Mouse (Mus musculus): ENCODE results near the gene Vrk1. TPM values are rescaled to one million over a fixed set of nuclear protein-coding genes. Genes with fewer than 3 reads are reported as not detected.

Gene Vrk1
- total RNA-seq, 2 experiments from 2014 or later = 15.2 to 16.8 TPM

DNA sequence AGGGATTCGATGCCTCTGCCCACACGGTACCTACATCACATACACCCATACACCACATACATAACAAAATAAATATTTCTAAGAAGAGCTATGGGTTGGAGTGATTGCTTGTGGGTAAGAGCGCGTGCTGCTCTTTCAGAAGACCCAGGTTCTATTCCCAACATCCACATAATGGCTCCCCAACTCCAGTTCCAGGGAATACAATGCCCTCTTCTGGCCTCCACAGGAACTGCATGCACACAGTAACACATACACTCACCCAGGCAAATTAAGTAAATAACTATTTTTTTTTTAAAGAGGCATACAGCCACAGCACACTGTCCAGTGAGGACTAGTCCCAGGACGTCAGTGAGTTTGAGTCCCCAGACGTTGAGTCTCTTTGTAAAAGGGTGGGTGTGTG lies 92.0 kb downstream of the Vrk1 start:
- DNase-seq (ENCODE audit: low spot score in 2 of 2) = no peak
- intact Hi-C loops (cut with DNase I) = no loop called here

DNA sequence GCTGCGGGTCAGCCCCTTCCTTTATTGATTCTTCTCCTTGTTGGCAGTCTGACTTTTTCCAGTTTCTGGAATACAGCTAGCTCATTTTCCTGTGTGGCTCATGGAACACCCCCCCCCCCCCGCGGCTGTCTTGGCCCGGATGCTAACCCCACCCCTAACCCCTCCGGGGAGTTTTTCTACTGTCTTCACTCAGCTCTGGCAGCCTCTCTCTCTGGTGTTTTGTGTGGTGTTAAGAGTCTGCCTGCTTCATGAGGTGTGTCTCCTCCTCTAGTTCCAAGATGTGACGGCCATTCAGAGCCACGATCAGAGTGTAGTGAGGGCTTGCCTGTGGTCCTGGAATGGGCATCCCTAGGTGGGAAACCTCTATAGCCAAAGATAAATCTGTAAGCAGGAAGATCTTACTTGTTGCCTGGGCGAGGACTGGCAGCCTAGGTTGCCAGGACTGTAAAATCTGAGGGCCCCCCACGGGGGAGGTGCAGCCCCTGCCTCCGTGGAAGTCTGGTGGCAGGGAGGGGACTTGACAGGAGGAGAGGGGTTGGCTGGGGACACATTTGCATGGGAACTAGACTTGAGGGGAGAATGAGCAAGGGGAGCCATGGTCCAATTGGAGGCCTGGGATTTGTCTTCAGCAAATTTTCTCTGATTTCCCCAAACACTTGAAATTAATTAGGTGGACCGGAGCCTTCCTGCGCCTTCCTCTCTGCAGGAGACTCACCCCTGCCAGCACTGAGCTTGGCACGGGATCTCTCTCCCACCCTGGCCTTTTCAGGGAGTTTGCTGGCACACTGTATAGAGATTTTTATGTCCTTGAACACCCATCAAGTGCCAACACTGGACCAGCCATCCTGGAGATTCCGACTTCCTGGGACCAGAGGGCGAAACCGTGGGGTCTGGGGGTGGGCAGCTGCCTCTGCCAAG lies 93.0 kb downstream of the Vrk1 start:
- no peak for DNase-seq (ENCODE audit: low spot score in 2 of 2)
- intact Hi-C loops (cut with DNase I) = no loop called here

DNA sequence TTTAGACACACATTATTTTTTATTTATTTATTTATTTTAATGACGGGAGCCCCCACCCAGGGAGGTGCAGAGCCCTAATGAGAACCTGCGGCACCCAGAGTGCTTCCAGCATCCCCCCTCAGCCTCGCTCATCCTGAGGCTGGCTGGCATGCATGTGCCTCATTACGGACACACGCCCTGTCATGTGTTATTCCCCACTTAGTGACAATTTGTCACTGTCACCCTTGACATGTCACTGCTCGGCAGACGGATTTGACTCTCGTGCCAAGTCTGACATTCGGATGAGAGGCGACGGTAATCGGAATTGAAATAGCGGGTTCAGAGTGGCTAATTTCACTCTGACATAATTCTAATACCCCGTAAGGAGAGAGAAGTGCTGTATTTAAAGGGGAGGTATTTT lies 97.2 kb downstream of the Vrk1 start:
- no peak for DNase-seq (ENCODE audit: low spot score in 2 of 2)
- intact Hi-C loops (cut with DNase I) = no loop called here

DNA sequence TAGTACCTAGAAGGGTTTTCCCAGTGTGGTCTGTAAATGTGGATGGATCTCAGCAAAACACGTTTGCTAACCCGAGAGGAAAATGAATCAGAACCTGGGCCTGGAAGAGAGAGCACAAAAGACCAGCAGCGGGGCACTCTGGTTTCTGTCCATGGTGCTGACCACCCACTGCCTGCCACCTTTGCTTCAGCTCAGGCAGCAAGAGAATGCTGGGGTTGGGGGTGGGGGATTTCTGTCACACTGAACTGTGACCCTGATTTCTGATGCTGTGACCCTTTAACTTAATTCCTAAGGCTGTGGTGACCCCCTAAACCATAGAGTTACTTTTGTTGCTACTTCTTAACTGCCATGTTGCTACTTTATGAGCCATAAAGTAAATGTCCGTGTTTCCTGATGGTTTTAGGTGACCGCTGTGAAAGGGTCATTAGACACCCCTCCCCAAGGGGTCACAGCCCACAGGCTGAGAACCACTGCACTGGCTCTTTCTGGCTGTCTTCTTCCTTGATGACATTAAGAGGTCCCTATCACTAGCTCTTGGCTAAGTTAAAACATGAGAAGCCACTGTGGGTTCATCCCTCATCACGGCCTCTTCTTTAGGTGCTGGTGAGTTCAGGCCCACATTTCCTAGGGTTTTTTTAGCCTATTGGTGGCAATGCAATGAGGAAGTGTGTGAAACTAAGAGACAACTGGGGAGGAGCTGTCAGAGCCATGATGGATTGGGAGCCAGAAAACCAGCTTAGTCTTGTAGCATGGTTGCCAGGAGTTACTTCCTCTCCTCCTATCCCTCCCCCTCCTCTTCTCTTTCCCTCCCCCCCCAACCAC lies 105.3 kb downstream of the Vrk1 start:
- intact Hi-C loops (cut with DNase I) = no loop called here
- DNase-seq (ENCODE audit: low spot score in 2 of 2) = no peak

DNA sequence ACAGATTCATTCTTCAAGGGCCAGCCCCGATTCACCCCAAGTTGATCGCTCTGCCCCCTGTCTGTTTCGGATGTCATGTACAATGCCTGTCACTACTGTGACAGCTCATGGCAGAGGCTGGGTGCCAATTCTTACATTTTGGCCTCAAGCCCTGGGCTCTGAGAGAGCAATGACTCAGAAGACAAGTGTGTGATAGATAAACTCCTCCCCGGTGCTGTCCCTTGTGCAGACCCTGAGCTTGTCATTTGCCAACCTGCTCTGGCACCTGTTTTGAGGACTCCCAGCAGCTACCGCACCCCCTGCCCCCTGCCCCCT lies 105.8 kb downstream of the Vrk1 start:
- intact Hi-C loops (cut with DNase I) = no loop called here
- no peak for DNase-seq (ENCODE audit: low spot score in 2 of 2)

DNA sequence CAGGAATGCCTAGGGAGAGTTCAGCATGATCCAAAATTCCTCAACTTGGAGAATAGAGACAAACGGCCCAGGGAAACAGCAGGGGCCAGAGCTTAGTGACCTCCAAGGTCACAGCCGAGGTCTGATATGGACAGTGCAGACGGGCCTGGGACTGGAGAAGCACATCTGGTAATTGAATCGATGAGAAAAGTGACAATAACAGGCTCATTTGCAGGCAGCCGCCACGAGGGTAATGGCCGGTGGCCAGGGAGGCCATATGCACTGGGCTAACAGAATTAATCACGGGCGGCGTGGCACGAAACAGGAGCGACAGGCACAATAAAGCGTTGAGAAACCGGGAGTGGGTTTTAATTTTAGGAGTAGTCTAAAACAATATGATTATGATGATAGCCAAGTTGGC lies 113.2 kb downstream of the Vrk1 start:
- DNase-seq (ENCODE audit: low spot score in 2 of 2) = no peak
- intact Hi-C loops (cut with DNase I) = no loop called here

DNA sequence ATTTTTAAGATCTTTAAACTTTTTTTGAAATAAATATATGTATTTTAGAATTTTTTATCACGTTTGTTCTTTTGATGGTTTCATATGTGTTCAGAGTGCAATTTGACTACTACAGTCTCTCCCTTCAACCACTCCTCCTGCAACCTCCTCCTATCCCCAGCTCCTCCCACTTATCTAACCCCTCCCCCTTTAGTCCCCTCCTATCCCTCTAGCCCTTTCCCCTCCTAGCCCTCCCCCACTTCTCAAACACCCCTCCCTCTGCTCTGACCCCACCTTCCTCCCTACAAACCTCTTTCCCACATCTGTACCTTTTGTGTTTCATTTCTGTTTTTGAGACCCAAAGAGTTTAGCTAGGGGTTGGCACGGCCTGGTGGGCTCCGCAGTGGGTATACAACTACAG lies 114.6 kb downstream of the Vrk1 start:
- DNase-seq (ENCODE audit: low spot score in 2 of 2) = no peak
- intact Hi-C loops (cut with DNase I) = no loop called here

Other genes starting within 250 kb of the Vrk1 start
- 100 to 1,000 TPM; 122 to 164 TPM for gene Papola, start 225.5 kb upstream of the Vrk1 start, total RNA-seq (2021)